Mouse (Mus musculus) embryonic facial prominence, embryonic 11.5 days (tissue): Measurements from ENCODE around the gene Coro1a. TPM values are rescaled to one million over a fixed set of nuclear protein-coding genes. Genes with fewer than 3 reads are reported as not detected.

ENCODE experiments used
- ATAC-seq: fragments of 200-750 bp; cut with Nextera tagmentation; replicated peaks from 2 replicates; pipeline ENCODE4 v1.8.0; 2017; ENCODE audit warnings: low read depth; ENCODE audit not compliant: insufficient number of reproducible peaks, low FRiP score, low TSS enrichment
- DNase-seq: peaks from one replicate; pipeline ENCODE4 v3.0.0-alpha.2; 2015; ENCODE audit warnings: low spot score
- H3K27ac ChIP-seq: fragments of 300-500 bp; sonication (generic); replicated peaks from 2 replicates; pipeline ENCODE4 v1.5.1; 2014; ENCODE audit warnings: mild to moderate bottlenecking, low read depth, low read length, control low read depth
- H3K27me3 ChIP-seq: fragments of 300-500 bp; sonication (generic); 2 replicates; pipeline ENCODE4 v1.6.1; 2014; ENCODE audit warnings: mild to moderate bottlenecking, low read length, moderate library complexity, mixed read lengths; ENCODE audit not compliant: control insufficient read depth, insufficient read depth
- H3K36me3 ChIP-seq: fragments of 300-500 bp; sonication (generic); replicated peaks from 2 replicates; pipeline ENCODE4 v1.6.1; 2014; ENCODE audit warnings: low read depth, mild to moderate bottlenecking, low read length, moderate library complexity, mixed read lengths; ENCODE audit not compliant: control insufficient read depth, insufficient read depth
- H3K4me1 ChIP-seq: fragments of 300-500 bp; sonication (generic); 2 replicates; pipeline ENCODE4 v1.6.1; 2014; ENCODE audit warnings: low read length, mixed read lengths; ENCODE audit not compliant: control insufficient read depth, insufficient read depth
- H3K4me2 ChIP-seq: fragments of 300-500 bp; sonication (generic); 2 replicates; pipeline ENCODE4 v1.6.1; 2014; ENCODE audit warnings: low read depth, mild to moderate bottlenecking, control low read depth, low read length, moderate library complexity
- H3K4me3 ChIP-seq: fragments of 300-500 bp; sonication (generic); 2 replicates; pipeline ENCODE4 v1.5.1; 2014; ENCODE audit warnings: low read depth, low read length, control low read depth
- H3K9ac ChIP-seq: fragments of 300-500 bp; sonication (generic); replicated peaks from 2 replicates; pipeline ENCODE4 v1.6.1; 2014; ENCODE audit warnings: mild to moderate bottlenecking, control low read depth, low read length
- H3K9me3 ChIP-seq: fragments of 300-500 bp; sonication (generic); replicated peaks from 2 replicates; pipeline ENCODE4 v1.6.1; 2016; ENCODE audit warnings: mild to moderate bottlenecking, low read length, inconsistent platforms, mixed read lengths; ENCODE audit not compliant: control insufficient read depth
- WGBS: fragments of 180-500 bp; shearing (Covaris S2); extraction: QIAGEN DNeasy Blood & Tissue Kit; methylation state at CpG from one replicate; pipeline ENCODE4 v1.1.7; 2014; 5-methylcytosine and 5-hydroxymethylcytosine counted together
- polyA plus RNA-seq: library from polyadenylated mRNA; unstranded; fragments of >200 nt; fragmentation: Nextera tagmentation; extraction: Ambion mirVana; gene quantifications from 2 replicates; pipeline ENCODE4 v1.2.1, GENCODE M21; 2014

The Coro1a gene
- 37.5 and 42.5 TPM in 2 replicates for polyA plus RNA-seq

DNA sequence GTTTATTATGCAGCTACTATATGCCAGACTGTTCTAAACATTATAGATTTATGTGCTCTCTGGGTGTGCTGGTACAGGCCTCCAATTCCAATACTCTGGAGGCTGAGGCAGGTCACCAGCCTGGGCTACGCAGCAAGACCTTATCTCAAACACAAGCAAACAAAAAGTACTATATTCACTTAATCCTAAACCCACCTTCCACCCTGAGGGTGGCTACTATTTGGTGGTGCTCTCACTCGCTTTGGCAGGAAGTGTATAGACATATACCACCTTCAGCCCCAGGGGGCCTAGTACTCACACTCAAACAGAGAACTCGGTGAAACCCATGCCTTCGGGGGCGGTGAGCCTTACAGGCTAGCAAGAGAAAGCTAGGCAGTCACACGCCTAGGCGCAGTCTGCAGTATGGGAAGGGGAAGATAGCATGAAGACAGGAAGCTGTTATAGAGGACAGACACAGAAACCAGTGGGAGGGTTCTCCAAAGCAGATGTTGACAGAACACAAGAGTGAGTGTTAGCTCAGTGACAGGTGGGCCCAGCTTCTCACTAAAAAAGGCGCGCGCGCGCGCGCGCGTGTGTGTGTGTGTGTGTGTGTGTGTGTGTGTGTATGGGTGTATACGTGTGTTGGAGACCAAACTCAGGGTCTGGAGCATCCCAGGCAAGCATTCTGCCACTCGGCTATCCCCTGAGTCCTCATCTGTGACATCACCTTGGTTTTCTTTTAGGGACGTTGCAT lies at the start of gene Coro1a:
Gene Coro1a (minus strand): TSS at position 346 of the 733 bp plus-strand sequence.
- 0 out of 2 replicates have a peak, but pooled peaks cover 6% of the 10 kb centered on the region for H3K4me1 ChIP-seq
- DNase-seq (no peak), ATAC-seq (no peak)
- H3K4me2 ChIP-seq: no peak within 1 kb of the TSS
- H3K27ac ChIP-seq: no peak within 1 kb of the TSS
- no peak within 1 kb of the TSS for H3K9ac ChIP-seq
- H3K4me3 ChIP-seq: no peak within 1 kb of the TSS
- H3K36me3 ChIP-seq: no peaks in the 10 kb centered on the region
- H3K27me3 ChIP-seq: peaks cover 2% of the 10 kb centered on the region; the same call in 1 of the 2 replicates
- WGBS: 89% methylated on average over 19 of the region's 19 CpGs
- H3K9me3 ChIP-seq: no peaks in the 10 kb centered on the region

DNA sequence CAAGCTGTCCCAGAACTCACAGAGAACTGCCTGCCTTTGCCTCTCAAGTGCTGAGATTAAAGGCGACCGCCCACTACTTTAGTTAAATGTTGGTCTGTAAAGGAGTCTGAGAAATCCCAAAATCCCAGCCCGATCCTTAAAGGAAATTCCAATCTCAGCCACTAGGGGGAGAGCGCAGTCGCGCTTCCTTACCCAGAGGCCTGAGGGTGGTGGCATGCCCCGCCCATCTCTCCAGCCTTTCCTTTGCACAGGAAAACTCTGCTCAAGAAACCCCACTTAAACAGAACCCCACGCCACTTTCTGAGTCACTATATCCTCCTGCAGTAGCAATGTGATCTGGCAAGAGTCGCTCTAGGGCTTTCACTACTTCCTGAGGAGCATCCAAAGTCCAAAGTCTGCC lies 47.3 kb upstream of the Coro1a start:
- H3K36me3 ChIP-seq: no peaks in the 10 kb centered on the region
- H3K9ac ChIP-seq: 0 out of 2 replicates have a peak overlapping the region, but pooled peaks have one; percentile 47
- DNase-seq (peak; percentile 93), ATAC-seq (peak; percentile 64)
- H3K4me3 ChIP-seq: no peak overlapping the region
- no peak overlapping the region for H3K27ac ChIP-seq
- 1% methylated on average over 9 of the region's 9 CpGs for WGBS
- H3K9me3 ChIP-seq: no peaks in the 10 kb centered on the region
- no peak overlapping the region for H3K4me2 ChIP-seq
- no peaks in the 10 kb centered on the region for H3K27me3 ChIP-seq
- H3K4me1 ChIP-seq: no peaks in the 10 kb centered on the region

DNA sequence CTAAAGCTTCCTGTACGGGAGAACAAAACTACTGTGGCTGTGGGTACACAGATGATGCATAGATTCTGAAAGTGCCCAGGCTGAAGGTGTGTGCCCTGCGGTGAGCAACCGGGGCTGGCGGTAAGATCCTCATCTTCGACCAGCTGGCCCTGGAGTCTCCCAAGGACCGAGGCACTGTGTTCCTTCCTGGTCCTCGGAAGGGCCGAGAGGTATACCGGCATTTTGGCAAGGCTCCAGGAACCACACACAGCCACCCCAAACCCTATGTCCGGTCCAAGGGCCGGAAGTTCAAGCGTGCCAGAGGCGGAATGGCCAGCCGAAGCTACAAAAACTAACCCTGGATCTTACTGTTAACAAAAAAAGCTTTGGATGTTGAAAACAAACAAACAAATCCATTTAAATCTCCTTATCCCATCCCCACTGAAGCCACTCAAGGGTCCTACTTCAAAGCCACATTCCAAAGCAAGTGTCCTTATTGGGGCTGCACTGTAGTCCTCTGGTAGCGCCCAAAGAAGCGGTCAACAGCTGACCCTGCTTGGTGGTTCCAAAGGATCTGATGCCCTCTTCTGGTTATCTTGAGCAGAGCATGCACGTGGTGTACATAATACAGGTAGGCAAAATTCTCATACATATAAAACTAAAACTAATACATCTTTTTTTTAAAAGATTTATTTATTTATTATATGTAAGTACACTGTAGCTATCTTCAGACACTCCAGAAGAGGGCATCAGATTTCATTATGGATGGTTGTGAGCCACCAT lies 42.2 kb upstream of the Coro1a start:
- Histone ChIP-seq H3K9ac (no peak overlapping the region), H3K9me3 (no peaks in the 10 kb centered on the region), H3K4me3 (no peak overlapping the region), H3K27me3 (no peaks in the 10 kb centered on the region), H3K27ac (no peak overlapping the region), H3K4me1 (no peaks in the 10 kb centered on the region), H3K4me2 (no peak overlapping the region), H3K36me3 (no peaks in the 10 kb centered on the region)
- ATAC-seq: no peak
- 96% methylated on average over 17 of the region's 17 CpGs for WGBS
- no peak for DNase-seq

DNA sequence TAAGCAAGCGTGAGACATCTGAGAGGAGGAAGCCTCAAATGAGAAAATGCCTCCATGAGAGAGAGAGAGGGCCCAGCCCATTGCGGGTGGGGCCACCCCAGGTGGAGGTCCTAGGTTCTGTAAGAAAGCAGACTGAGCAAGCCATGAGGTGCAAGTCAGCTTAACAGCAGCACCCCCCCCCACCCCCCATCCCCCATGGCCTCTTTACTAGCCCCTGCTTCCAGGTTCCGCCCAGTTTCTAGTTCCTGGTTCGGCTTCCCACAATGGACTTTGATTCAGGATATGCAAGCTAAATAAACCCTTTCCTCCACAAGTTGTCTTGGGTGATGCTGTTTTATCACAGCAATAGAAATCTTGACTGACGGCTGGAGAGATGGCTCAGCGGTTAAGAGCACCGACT lies 41.2 kb upstream of the Coro1a start:
- Histone ChIP-seq H3K4me1 (no peaks in the 10 kb centered on the region), H3K4me3 (no peak overlapping the region), H3K36me3 (no peaks in the 10 kb centered on the region), H3K27ac (no peak overlapping the region), H3K9me3 (no peaks in the 10 kb centered on the region), H3K27me3 (no peaks in the 10 kb centered on the region), H3K9ac (no peak overlapping the region), H3K4me2 (no peak overlapping the region)
- DNase-seq (no peak), ATAC-seq (no peak)
- WGBS: 73% methylated on average over 7 of the region's 7 CpGs

DNA sequence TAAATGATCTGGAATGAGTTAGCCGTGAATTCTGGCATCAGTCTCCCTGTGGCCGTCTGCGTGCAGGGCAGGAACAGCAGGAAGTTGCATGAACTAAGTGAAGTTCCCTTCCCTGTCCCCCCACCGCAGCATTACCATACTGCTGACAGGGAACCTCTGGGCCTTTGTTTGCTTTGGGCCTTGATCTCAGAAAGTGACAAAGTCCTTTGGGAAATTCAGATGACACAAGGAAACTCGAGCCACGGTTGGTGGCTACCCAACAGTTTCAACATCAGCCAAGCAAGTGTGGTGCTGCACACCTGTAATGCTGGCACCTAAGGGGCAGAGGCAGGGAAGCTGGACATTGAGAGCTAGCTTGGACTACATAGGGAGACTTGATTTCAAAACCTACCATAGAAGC lies 39.2 kb upstream of the Coro1a start:
- Histone ChIP-seq H3K27ac (no peak overlapping the region), H3K9me3 (no peaks in the 10 kb centered on the region), H3K9ac (no peak overlapping the region), H3K27me3 (no peaks in the 10 kb centered on the region), H3K4me2 (no peak overlapping the region), H3K36me3 (no peaks in the 10 kb centered on the region), H3K4me1 (no peaks in the 10 kb centered on the region), H3K4me3 (no peak overlapping the region)
- no peak for ATAC-seq
- DNase-seq: no peak
- WGBS: 40% methylated on average over 6 of the region's 6 CpGs

DNA sequence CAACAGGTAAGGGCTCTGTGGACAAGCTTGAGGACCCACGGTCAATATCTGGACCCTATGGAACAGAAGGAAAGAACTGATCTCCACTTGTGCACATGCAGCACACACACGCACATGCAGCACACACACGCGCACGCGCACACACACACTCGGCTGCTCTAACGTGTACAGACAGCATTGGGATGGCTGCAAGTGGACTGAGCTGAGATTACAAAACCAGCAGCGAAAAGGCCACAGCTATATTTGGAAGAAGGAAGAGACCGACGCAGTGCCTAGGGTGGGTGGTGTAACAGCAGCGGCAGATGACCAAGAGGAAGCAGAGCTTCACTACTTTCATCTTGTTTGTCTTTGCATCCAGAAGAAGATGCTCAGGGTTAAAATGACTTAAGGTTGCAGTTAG lies 38.5 kb upstream of the Coro1a start:
- Histone ChIP-seq H3K4me1 (no peaks in the 10 kb centered on the region), H3K4me2 (no peak overlapping the region), H3K9ac (no peak overlapping the region), H3K27ac (no peak overlapping the region), H3K9me3 (no peaks in the 10 kb centered on the region), H3K27me3 (no peaks in the 10 kb centered on the region), H3K36me3 (no peaks in the 10 kb centered on the region), H3K4me3 (no peak overlapping the region)
- no peak for ATAC-seq
- no peak for DNase-seq
- 90% methylated on average over 12 of the region's 12 CpGs for WGBS

DNA sequence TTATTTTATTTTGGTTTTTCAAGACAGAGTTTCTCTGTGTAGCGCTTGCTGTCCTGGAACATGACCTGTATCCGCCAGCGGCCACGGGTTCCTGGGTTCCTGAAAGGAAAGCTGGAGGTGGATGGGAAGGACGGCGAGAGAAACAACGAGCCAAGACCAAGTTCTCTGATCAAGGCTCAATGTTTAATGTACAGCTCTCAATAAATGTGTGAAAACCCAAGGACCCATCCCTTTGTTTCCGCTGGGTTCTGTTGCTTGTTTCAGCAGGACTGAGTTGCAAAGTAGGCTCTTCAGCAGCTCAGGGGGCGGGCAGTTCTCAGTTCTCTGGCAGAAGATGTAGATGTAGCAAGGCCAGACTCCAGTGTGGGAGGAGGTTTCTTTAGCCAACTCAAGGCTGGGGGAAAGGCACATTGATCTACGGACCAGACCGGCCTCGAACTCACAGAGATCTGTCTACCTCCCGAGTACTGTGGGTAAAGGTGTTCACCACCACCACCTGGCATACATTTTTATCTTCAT lies 34.4 kb upstream of the Coro1a start:
- Histone ChIP-seq H3K4me1 (no peaks in the 10 kb centered on the region), H3K27ac (no peak overlapping the region), H3K9me3 (no peaks in the 10 kb centered on the region), H3K4me2 (no peak overlapping the region), H3K4me3 (no peak overlapping the region), H3K9ac (no peak overlapping the region), H3K27me3 (no peaks in the 10 kb centered on the region), H3K36me3 (no peaks in the 10 kb centered on the region)
- WGBS: 93% methylated on average over 13 of the region's 13 CpGs
- no peak for ATAC-seq
- DNase-seq: no peak

DNA sequence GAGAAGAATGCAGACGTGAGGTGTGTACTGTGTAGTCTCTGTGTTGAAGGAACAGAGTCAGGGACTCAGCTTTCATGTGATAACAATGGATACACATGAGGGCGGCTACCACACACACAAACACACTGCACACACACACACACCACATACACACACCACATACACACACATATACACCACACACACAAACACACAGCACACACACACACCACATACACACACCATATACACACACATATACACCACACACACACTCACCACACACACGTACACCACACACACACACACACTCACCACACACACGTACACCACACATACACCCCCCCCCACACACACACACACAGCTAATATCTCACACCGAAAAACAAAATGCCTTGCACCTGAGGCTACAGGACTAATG lies 33.9 kb upstream of the Coro1a start:
- Histone ChIP-seq H3K27me3 (no peaks in the 10 kb centered on the region), H3K9ac (no peak overlapping the region), H3K36me3 (no peaks in the 10 kb centered on the region), H3K4me3 (no peak overlapping the region), H3K9me3 (no peaks in the 10 kb centered on the region), H3K27ac (no peak overlapping the region), H3K4me1 (no peaks in the 10 kb centered on the region), H3K4me2 (no peak overlapping the region)
- ATAC-seq (peak; percentile 65; the same call in 1 of the 2 replicates), DNase-seq (no peak)
- WGBS: 89% methylated on average over 5 of the region's 5 CpGs
